Mouse (Mus musculus): ENCODE results near the gene Lrp2bp. TPM values are rescaled to one million over a fixed set of nuclear protein-coding genes. Genes with fewer than 3 reads are reported as not detected.
A peak's percentile ranks its signal among the peaks of the same experiment; 100 is the strongest.

Gene Lrp2bp
- total RNA-seq (2021), result under 1 TPM; 0.09 to 0.24 TPM
- long read RNA-seq, experiment 1, partial matches to known transcripts, result 0 of 1 reads
- long read RNA-seq, experiment 1, other reads (novel, unspliced or antisense), result 1 of 1 reads
- long read RNA-seq, experiment 2, result 0 reads

- DNase-seq, result peak; percentile 17
Observed at GRCm38 (mm10) chr8:45999138-45999783, at the start of gene Lrp2bp. Gene Lrp2bp (plus strand): TSS chr8:45999303.

DNA sequence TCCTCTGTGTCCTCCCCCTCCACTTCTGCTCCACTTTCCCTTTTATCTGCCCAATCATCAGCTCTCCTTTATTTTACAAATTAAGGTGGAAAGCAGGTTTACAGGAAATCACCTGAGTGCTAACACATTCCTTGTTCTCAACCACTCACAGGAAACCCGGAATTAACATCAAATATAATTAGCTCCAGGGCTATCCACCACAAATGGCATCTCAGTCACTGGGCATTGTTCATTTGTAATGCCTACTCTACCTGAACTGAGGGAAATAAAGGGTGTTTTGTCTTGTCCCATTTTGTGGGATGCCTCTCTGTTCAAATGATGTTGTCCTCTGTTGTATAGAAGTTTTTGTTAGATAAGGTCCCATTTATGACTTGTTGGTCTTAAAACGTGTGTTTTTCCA, 48.5 kb upstream of the Lrp2bp start:
- no peak for DNase-seq

DNA sequence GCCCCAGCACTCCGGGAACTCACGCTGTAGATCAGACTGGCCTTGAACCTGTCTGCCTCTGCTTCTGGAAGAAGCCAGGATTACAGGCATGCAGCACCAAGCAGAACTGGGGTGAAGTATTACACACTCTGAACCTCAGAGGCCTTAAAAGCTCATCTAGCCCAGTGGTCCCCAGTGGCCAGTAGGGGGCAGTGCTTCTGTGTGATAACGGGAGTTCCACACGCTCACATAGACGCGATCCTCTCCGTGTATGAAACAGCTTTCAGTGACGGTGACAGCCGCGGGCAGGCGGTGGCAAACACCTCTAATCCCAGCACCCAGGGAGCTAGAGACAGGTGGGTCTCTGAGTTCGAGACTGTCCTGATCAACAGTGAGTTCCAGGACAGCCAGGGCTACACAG, 28.2 kb upstream of the Lrp2bp start:
- no peak for DNase-seq

GRCm38 (mm10) chr8:45973988-45974505, 25.1 kb upstream of the Lrp2bp start:
- DNase-seq, result no peak

GRCm38 (mm10) chr8:45975126-45975836, 23.8 kb upstream of the Lrp2bp start, which contains the start of the genes 1700029J07Rik and Ufsp2:
Gene 1700029J07Rik (minus strand): TSS chr8:45975252.
Gene Ufsp2 (plus strand): TSS chr8:45975528.
- peak; percentile 97 for DNase-seq

DNA sequence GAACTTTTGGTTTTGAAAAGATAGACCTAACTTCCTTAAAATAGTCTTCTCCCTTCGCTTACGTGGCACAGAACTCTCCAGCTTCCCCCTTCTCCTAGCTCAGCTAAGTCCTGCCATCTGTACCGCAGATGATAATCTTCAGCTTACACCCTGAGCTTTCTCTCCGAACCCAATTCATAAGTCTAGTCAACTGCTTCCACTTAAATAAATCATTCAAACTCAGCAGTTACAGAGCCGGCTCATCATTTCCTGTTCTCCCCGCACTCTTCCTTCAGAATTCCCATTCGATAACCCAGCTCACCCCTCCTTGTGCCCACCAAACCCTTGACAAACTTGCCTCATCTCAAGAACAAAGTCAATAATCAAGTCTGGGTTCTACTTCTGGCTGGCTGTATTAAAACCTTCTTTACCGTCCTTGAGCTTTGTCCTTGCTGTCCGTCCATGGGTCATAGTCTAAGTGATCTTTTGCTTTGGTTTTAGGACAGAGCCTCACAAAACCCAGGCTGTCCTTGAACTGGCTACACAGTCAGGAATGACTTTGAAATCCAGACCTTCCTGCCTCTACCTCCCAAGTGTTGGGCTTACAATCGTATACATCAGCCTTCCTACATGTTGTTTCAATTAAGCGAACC, 23.1 kb upstream of the Lrp2bp start:
- no peak for DNase-seq

- DNase-seq, result no peak
Observed at GRCm38 (mm10) chr8:45986665-45987064, 12.4 kb upstream of the Lrp2bp start.

GRCm38 (mm10) chr8:45988189-45988588, 10.9 kb upstream of the Lrp2bp start:
- no peak for DNase-seq

DNA sequence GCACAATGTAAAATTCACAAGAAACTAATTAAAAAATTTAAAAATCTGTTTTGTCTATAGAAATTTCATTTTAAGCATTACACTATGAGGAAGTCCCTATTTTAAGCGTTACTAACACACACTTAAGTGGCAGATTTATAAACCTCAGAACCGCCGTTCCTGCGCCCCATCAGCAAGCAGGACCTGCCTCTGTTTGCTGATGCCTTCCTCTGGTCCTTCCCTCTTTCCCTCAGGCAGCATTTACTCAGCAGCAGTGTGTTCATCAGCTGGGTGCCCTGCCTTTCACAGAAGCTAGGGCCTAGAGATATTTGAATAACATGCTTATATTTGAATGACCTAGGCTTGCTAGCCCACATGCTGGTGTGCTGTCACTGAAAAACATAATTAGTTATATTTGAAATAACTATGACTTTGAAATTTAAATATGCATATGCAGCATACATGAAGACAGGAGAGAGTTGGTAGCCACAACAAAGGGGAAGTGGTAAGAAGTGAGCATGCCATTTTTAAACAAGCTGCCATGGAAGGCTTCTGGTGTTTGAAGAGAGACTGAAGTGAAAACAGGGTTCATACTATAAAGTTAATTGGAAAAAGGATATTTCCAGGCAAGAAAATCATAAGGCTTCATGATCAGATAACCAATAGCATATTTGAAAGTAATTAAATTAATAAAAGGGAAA, 8.3 kb upstream of the Lrp2bp start:
- no peak for DNase-seq

DNA sequence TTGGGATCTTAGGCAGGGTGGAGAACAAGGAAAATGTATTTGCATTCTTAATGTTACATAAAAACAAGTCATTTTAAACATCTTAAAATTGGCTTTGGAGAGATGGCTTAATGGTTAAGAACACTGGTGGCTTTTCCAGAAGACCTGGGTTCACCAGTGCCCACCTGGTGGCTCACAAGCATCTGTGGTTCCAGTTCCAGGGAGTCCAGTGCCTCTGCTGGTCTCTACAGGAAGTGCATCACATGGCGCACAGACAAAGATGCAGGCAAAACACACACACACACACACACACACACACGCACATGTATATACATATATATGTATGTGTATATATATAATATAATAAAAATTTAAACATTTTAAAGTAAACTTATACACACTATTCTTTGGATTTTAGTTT, 5.0 kb upstream of the Lrp2bp start:
- no peak for DNase-seq

GRCm38 (mm10) chr8:45995576-45995975, 3.5 kb upstream of the Lrp2bp start:
- no peak for DNase-seq

DNA sequence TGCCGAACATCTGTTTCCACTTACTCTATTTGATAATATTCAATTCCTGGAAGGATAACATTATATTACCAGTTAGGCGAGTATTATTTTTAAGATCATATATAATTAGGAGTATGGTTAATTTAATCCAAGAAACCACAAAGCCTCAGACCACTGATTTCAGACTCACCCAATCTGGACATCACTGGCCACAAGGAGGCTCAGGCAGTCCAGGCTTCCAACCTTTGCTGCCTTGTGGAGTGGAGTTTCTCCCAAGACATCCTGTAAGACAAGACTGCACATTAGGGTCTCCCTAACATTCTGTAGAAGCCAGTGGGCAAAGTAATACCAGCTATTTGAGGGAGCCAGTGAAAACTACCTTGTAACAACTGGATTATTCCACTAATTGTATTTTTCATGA, 875 bp upstream of the Lrp2bp start:
- DNase-seq, result no peak

DNA sequence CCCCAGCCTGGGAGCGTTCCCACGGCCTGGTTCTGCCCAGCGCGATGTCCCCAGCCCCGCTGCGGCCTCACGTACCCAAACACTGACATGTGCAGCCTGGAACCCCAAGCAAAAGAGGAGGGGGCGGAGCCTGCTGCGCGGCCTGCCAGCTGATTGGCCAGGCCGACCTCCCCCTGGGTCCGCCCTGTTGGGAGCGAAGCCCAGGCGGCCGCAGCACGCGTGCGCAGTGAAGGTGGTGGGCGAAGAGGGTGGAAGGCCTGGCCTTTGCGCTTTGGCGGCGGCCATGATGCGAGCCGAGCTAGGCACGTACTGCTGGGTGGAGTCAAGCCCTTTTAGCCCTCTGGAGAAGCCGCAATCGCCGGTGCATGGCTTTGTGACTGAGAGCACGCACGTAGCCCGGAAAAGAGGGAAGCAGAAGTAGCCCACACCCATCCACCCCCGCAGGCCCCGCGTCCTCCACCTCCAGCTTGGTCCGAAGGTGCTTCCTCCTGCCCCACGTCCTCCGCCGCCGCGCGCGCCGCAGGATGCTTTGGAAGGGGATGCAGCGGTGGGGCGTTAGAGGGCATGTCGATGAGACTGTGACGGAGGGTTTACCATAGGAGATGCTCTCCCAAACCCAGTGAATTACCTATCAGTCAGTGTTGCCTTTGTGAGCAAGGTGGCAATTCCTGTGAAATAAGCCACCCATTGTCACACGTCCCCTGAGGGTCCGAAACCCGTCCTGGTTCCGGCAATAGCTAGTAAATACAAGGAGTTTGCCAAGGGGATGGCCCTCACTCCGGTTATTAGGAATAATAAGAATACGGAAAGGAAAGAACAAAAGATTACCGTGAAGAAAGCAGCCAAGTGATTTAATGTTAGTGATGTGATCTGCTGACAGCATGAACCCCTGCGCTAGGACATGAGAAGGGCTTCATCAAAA, 942 bp downstream of the Lrp2bp start:
- DNase-seq, result peak; percentile 100

GRCm38 (mm10) chr8:46005596-46005995, 6.5 kb downstream of the Lrp2bp start, which contains the start of gene Ankrd37:
Gene Ankrd37 (minus strand): TSS chr8:46005707.
- DNase-seq, result no peak

DNA sequence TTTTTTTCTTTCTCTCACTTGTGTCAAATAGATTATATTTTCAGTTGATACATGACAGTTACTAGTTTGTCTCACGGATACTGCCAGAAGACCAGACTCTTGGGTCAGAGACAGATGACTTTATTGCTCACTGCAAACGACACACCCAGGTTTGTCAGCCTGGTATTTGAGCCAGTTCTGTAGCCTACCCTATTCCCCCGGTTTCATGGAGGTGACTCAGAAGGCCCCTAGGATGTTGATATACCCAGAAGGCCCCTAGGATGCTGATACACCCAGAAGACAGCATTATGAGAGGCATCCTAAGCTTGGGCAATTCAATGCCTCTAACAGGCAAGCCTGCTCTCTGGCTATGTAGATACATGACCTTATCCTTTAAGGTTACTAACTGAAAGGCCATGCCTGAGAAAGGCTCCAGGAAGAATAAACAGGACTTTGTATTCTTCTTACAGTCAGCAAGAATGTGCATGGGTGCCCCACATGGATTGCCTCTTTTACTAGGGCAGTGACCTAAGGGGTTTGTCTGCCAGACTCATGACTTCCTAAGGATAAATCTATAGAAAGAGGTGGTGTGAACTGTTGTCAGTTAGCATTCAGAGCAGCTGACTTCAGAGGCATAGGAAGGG, 8.1 kb downstream of the Lrp2bp start:
- no peak for DNase-seq

DNA sequence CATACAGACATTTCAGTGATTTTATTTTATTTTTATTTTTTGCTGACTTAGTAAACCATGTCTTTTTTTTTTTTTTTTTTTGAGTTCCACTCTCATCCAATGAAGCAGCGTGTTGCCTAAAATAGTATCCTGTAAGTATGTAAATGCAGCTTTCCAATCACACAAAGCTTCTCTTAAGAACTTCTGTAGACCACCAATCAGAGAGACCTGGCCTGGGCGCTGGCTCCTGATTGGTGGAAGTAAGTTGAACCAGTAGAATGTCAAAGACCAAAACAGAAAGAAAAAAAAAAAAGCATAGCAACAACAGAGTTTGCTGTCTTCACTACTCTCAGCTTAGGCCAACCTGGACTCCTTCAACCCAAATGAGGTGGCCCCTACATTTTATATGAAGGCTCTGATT, 11.2 kb downstream of the Lrp2bp start:
- no peak for DNase-seq

DNA sequence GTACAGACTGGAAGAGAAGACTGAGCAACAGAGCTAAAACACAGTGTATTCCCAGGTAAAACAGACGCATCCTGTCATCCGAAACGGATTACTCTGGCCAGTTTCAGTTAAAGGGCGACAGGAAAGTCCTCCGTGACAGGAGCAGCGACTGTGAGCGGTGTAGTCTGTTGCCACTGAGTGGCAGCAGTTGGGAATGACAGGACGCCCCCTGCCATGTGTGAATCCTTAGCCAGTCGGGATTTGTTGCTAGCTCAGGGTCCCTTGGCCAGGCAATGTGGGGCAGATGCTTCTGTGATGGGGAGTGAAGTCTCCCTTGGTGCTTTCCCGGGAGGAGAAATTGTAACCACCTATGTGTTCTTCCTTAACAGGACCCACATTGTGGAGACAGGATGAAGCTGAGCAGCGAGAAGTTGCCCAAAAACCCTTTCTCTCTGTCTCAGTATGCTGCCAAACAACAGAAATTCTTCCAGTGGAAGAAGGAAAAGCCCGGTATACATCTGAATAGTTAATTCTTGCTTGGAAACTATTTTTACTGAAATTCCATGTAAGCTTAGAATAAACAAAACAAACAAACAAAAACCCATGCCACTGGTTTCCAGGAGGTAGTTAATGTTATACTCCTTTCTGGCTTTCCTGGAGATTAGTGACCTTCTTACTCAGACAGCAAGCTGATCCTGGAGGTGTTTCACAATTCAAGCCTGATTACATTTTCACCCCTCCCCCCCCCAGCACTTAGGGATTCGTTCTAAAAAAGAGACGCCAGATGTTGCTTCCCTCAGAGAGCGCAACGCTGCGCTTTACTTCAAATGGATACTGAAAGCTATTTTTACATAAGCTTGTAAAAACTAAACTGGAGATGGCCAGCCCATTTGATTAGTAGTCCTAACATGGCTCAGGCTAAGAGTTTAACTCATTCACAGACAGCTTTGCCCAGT, 11.9 kb downstream of the Lrp2bp start:
- peak; percentile 22 for DNase-seq

DNA sequence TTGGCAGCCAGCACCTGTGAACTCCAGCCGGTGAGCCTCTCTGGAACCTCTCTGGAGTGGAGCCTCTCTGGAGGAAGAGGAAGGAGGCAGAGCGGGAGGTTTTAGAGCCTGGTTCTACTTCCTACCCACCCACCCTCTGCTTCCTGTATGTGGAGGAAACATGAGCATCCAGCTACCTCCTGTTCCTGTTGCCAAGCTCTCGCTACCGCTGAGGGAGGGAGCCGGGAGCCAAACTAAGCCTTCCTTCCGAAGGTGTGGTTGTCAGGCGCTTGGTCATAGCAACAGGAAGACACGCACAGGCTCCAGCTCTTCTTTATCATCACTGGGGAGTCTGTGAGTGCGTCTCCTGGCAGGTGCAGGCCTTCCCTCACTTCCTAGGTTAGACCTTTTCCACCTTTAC, 23.1 kb downstream of the Lrp2bp start:
- DNase-seq, result no peak

GRCm38 (mm10) chr8:46022758-46023157, 23.7 kb downstream of the Lrp2bp start:
- no peak for DNase-seq
